ENCODE assay signal across 9 mouse cellular contexts in the genomic region with DNA sequence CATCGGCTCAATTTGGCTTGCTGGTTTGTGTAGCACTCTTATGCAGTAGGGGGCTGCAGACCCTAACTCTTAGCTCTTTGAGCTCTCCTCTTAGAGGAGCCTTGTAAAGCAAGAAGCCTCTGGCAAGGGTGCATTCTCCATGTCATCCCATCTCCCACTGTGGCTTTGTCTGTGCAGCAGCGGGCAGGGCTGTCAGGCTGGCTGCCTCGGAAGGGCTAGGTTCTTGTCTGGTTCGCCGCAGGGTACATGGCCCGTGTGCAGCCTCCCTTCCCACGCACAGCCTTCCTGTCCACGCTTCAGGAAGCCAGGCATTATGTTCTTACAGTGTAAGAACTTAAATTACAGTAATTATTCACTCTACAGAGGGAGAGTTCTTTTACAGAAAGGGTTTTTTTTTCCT. TPM values are rescaled to one million over a fixed set of nuclear protein-coding genes. Genes with fewer than 3 reads are reported as not detected.
DNase-seq lines count a peak whose midpoint lies in the region; ATAC-seq lines count a peak whose summit lies in the region.
"Had no signal": no experiment of that assay in that cellular context is flagged by ENCODE, and none has a peak within 500 bp of the region (broad histone marks: within the 10 kb centered on the region; RNA-seq: fewer than 3 reads in every experiment).

No protein-coding gene starts in this region.

- DNase-seq in kidney, postnatal 36 days = no peak
- peak; percentile 66 for DNase-seq in cerebellum, adult 8-10 months
- no peak for DNase-seq in forebrain, embryonic 11.5 days (ENCODE audit: low spot score)
- DNase-seq in retina, postnatal 1 day = no peak
- no peak for DNase-seq in embryo, embryonic 10.5 days (ENCODE audit: low spot score)
- no peak for DNase-seq in right cerebral cortex, postnatal 10 days (ENCODE audit: low spot score in 2 of 2)
- DNase-seq: heart, adult 11 months had no signal

- H3K27ac ChIP-seq in kidney, embryonic 14.5 days (ENCODE audit: low read depth, low read length) = peak overlapping the region; percentile 78
- H3K27ac ChIP-seq in forebrain, embryonic 11.5 days (ENCODE audit: low read depth, low read length) = peak overlapping the region; percentile 25; the same call in 1 of the 2 replicates
- H3K27ac ChIP-seq in limb, embryonic 15.5 days = peak overlapping the region; percentile 39; the same call in 1 of the 2 replicates

- peaks cover 13% of the 10 kb centered on the region; the same call in 1 of the 2 replicates for H3K36me3 ChIP-seq in kidney, embryonic 14.5 days (ENCODE audit: control insufficient read depth, insufficient read depth, low read length)
- no peaks in the 10 kb centered on the region; the same call in 1 of the 2 replicates for H3K36me3 ChIP-seq in forebrain, embryonic 11.5 days (ENCODE audit: control insufficient read depth, insufficient read depth, low read length)
- H3K36me3 ChIP-seq in limb, embryonic 15.5 days = peaks cover 16% of the 10 kb centered on the region

- no peak overlapping the region; the same call in 1 of the 2 replicates for H3K4me2 ChIP-seq in kidney, embryonic 14.5 days (replicated peaks; ENCODE audit: low read depth, low read length)
- no peak overlapping the region for H3K4me2 ChIP-seq in forebrain, embryonic 11.5 days (ENCODE audit: low read depth, low read length, severe bottlenecking)
- H3K4me2 ChIP-seq in limb, embryonic 15.5 days = no peak overlapping the region

- peak; percentile 73 for ATAC-seq in kidney, embryonic 14.5 days (ENCODE audit: low FRiP score, low TSS enrichment)
- no peak for ATAC-seq in forebrain, embryonic 11.5 days (replicated peaks; ENCODE audit: low FRiP score)
- ATAC-seq in limb, embryonic 15.5 days (ENCODE audit: insufficient number of reproducible peaks, low FRiP score, low TSS enrichment, low read depth) = no peak

- peaks cover 11% of the 10 kb centered on the region for H3K4me1 ChIP-seq in kidney, embryonic 14.5 days (ENCODE audit: control insufficient read depth, insufficient read depth, low read length)
- H3K4me1 ChIP-seq in forebrain, embryonic 11.5 days (replicated peaks; ENCODE audit: control insufficient read depth, insufficient read depth, low read length) = 0 out of 2 replicates have a peak, but pooled peaks cover 2% of the 10 kb centered on the region
- H3K4me1 ChIP-seq in limb, embryonic 15.5 days = peaks cover 18% of the 10 kb centered on the region; the same call in 1 of the 2 replicates

- no peak overlapping the region for H3K4me3 ChIP-seq in kidney, embryonic 14.5 days (ENCODE audit: low read length)
- H3K4me3 ChIP-seq in forebrain, embryonic 11.5 days (ENCODE audit: low read depth, low read length) = no peak overlapping the region
- no peak overlapping the region for H3K4me3 ChIP-seq in limb, embryonic 15.5 days

- WGBS in kidney, embryonic 14.5 days = 34% methylated on average over 8 of the region's 8 CpGs
- WGBS in forebrain, embryonic 11.5 days = 27% methylated on average over 8 of the region's 8 CpGs
- 50% methylated on average over 8 of the region's 8 CpGs for WGBS in limb, embryonic 15.5 days

- no peak overlapping the region for H3K9ac ChIP-seq in kidney, embryonic 14.5 days (ENCODE audit: low read depth, low read length)
- no peak overlapping the region; the same call in 1 of the 2 replicates for H3K9ac ChIP-seq in forebrain, embryonic 11.5 days (ENCODE audit: low read length)
- H3K9ac ChIP-seq in limb, embryonic 15.5 days = no peak overlapping the region

- H3K9me3 ChIP-seq in kidney, embryonic 14.5 days (ENCODE audit: control insufficient read depth, low read length) = no peaks in the 10 kb centered on the region
- H3K9me3 ChIP-seq in forebrain, embryonic 11.5 days (ENCODE audit: control insufficient read depth, low read length) = no peaks in the 10 kb centered on the region
- no peaks in the 10 kb centered on the region for H3K9me3 ChIP-seq in limb, embryonic 15.5 days

- H3K27me3 ChIP-seq in kidney, embryonic 14.5 days (ENCODE audit: control insufficient read depth, insufficient read depth, low read length) = no peaks in the 10 kb centered on the region
- no peaks in the 10 kb centered on the region for H3K27me3 ChIP-seq in forebrain, embryonic 11.5 days (ENCODE audit: control insufficient read depth, insufficient read depth, low read length)
- H3K27me3 ChIP-seq in limb, embryonic 15.5 days = no peaks in the 10 kb centered on the region

RNA-seq across cellular contexts. Expression of a gene that starts 5.6 kb away (rescaled TPM):
- polyA plus RNA-seq in kidney, embryonic 14.5 days (2014; fragmentation: Nextera tagmentation; extraction: Ambion mirVana) = 63.1 and 63.4 TPM in 2 replicates
- polyA plus RNA-seq in forebrain, embryonic 11.5 days (2014; fragmentation: Nextera tagmentation; extraction: Ambion mirVana) = 55.4 and 55.5 TPM in 2 replicates
- polyA plus RNA-seq in limb, embryonic 15.5 days (2015; fragmentation: Nextera tagmentation; extraction: Ambion mirVana) = 48.4 and 51.2 TPM in 2 replicates

RNA-seq across cellular contexts. Expression of a gene that starts 5.6 kb away (rescaled TPM):
- 45.2 and 49.7 TPM in 2 replicates for polyA plus RNA-seq in kidney, embryonic 14.5 days (2014; fragmentation: Nextera tagmentation; extraction: Ambion mirVana)
- 65.2 and 67.7 TPM in 2 replicates for polyA plus RNA-seq in forebrain, embryonic 11.5 days (2014; fragmentation: Nextera tagmentation; extraction: Ambion mirVana)
- polyA plus RNA-seq in limb, embryonic 15.5 days (2015; fragmentation: Nextera tagmentation; extraction: Ambion mirVana) = 69.4 and 71.2 TPM in 2 replicates

RNA-seq across cellular contexts. Expression of a gene that starts 40.0 kb away (rescaled TPM):
- polyA plus RNA-seq in kidney, embryonic 14.5 days (2014; fragmentation: Nextera tagmentation; extraction: Ambion mirVana) = 76.4 and 91.6 TPM in 2 replicates
- 226 and 247 TPM in 2 replicates for polyA plus RNA-seq in forebrain, embryonic 11.5 days (2014; fragmentation: Nextera tagmentation; extraction: Ambion mirVana)
- 107 and 121 TPM in 2 replicates for polyA plus RNA-seq in limb, embryonic 15.5 days (2015; fragmentation: Nextera tagmentation; extraction: Ambion mirVana)

RNA-seq across cellular contexts. Expression of a gene that starts 40.8 kb away (rescaled TPM):
- polyA plus RNA-seq in kidney, embryonic 14.5 days (2014; fragmentation: Nextera tagmentation; extraction: Ambion mirVana) = 6.7 and 11.9 TPM in 2 replicates
- polyA plus RNA-seq in forebrain, embryonic 11.5 days (2014; fragmentation: Nextera tagmentation; extraction: Ambion mirVana) = 12.9 and 15.6 TPM in 2 replicates
- polyA plus RNA-seq in limb, embryonic 15.5 days (2015; fragmentation: Nextera tagmentation; extraction: Ambion mirVana) = 14.4 and 14.8 TPM in 2 replicates

RNA-seq across cellular contexts. Expression of a gene that starts 46.5 kb away (rescaled TPM):
- polyA plus RNA-seq in kidney, embryonic 14.5 days (2014; fragmentation: Nextera tagmentation; extraction: Ambion mirVana) = 81.5 and 88.5 TPM in 2 replicates
- 2,325 and 2,523 TPM in 2 replicates for polyA plus RNA-seq in forebrain, embryonic 11.5 days (2014; fragmentation: Nextera tagmentation; extraction: Ambion mirVana)
- polyA plus RNA-seq in limb, embryonic 15.5 days (2015; fragmentation: Nextera tagmentation; extraction: Ambion mirVana) = 132 and 183 TPM in 2 replicates

Comparison
In these comparisons a context has a peak if more than half of its experiments do, and no peak if none do; other contexts are left out.
1. H3K27ac ChIP-seq: peak in every context shown above with its lines; median percentile 78 in kidney, embryonic 14.5 days; 39 in limb, embryonic 15.5 days; 25 in forebrain, embryonic 11.5 days.